Mouse (Mus musculus) liver, postnatal 0 days (tissue): ENCODE measurements around the gene Plekha8.

Source experiments
- CTCF ChIP-seq: sonication (generic); IDR thresholded peaks from 2 replicates; pipeline ENCODE4 v1.5.1; 2016; ENCODE audit warnings: antibody characterized with exemption, low read depth
- EP300 ChIP-seq: IDR thresholded peaks from 2 replicates; pipeline ENCODE4 v1.6.1; 2016; ENCODE audit warnings: antibody characterized with exemption, low read depth, mild to moderate bottlenecking

DNA sequence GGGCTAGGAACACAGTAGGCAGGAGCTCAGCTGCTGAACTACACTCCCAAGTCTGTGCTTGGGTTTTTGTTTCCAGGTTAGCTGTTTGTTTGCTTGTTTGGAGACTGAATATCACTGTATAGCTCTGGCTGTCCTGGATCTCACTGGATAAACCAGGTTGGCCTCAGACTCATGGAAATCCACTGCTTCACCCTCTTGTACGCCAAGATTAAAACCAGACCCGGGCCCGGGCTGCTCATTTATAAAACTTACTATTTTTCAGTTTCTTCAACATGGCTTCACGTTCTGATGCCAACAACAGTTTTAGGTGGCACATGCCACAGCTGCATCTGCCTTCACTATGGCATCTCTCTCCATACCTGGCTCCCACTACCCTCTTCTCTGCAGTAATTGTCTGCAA is 31.4 kb upstream of the Plekha8 start:
- TF ChIP-seq CTCF: no peak
- TF ChIP-seq EP300: no peak
